Mouse (Mus musculus): ENCODE results near the gene Alg14. TPM values are rescaled to one million over a fixed set of nuclear protein-coding genes. Genes with fewer than 3 reads are reported as not detected.
A peak's percentile ranks its signal among the peaks of the same experiment; 100 is the strongest.

Alg14 gene
- polyA plus RNA-seq, 1 experiment from 2014 or later = 32.4 TPM

DNA sequence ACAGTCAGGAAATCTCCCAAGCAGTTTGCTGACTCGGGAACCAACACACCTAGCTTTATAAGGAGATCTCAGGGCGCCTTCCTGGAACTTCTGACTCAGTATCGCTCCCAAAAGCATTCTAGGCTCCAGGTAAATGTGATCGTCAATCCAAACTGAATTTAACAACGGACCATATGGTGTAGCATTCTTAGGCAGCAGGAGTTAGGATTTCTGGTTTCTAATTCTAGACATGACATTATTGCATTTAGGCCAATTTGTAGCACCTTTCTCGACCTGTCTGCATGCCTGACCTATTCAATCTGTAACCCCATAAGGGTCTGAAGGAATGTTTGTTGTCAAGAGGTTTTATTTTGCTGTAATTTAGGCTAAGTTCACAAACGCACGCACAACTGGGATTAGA is 892 bp upstream of the Alg14 start:
- WGBS = 77% methylated on average over 8 of the region's 8 CpGs
- H3K4me3 ChIP-seq (ENCODE audit: low read depth, low read length) = no peak overlapping the region
- no peak for DNase-seq (ENCODE audit: low spot score)
- no peaks in the 10 kb centered on the region for H3K4me1 ChIP-seq (ENCODE audit: control insufficient read depth, insufficient read depth, low read length)
- no peaks in the 10 kb centered on the region for H3K9me3 ChIP-seq (ENCODE audit: control insufficient read depth, low read length)
- H3K36me3 ChIP-seq (ENCODE audit: control insufficient read depth, insufficient read depth, low read length) = no peaks in the 10 kb centered on the region
- no peak overlapping the region for H3K27ac ChIP-seq (replicated peaks; ENCODE audit: low read depth, low read length)
- peak overlapping the region; percentile 55 for H3K4me2 ChIP-seq (ENCODE audit: low read depth, severe bottlenecking)
- no peaks in the 10 kb centered on the region for H3K27me3 ChIP-seq (ENCODE audit: control insufficient read depth, insufficient read depth, low read length)
- peak overlapping the region; percentile 68; the same call in 1 of the 2 replicates for H3K9ac ChIP-seq (ENCODE audit: low read length)
- ATAC-seq (ENCODE audit: insufficient number of reproducible peaks, low FRiP score, low TSS enrichment, low read depth) = no peak

DNA sequence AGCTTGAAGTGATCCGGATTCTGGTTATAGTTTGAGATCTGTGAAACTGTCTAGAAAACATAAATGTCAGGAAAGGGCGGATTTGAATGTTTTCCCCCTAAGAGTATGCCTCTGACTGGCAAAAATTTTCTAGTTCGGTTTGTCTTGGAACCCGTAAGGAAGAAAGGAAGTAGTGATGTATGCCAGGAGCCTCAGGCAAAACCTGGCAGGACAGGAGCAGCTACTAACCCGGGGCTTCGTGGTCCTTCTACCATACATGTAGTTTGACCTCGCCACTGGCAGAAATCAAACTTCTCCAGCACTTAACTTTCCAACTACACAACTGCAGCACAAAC is 381 bp upstream of the Alg14 start:
- ATAC-seq (ENCODE audit: insufficient number of reproducible peaks, low FRiP score, low TSS enrichment, low read depth) = no peak

DNA sequence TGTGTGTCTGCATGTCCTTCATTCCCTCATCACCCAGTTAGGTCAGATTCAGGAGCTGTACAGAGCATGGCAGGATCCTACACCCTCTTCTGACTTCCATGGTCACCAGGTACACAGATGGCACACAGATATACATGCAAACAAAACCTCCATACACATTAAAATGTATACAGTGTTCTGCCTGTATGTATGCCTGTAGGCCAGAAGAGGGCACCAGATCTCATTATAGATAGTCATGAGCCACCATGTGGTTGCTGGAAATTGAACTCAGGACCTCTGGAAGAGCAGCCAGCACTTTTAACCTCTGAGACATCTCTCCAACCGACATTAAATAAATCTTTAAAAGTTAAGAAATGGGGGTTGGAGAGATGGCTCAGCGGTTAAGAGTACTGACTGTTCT is 2.6 kb downstream of the Alg14 start:
- ATAC-seq (ENCODE audit: insufficient number of reproducible peaks, low FRiP score, low TSS enrichment, low read depth) (no peak), DNase-seq (ENCODE audit: low spot score) (no peak)
- no peak overlapping the region for H3K4me2 ChIP-seq (ENCODE audit: low read depth, severe bottlenecking)
- H3K36me3 ChIP-seq (ENCODE audit: control insufficient read depth, insufficient read depth, low read length) = no peaks in the 10 kb centered on the region
- H3K9me3 ChIP-seq (ENCODE audit: control insufficient read depth, low read length) = no peaks in the 10 kb centered on the region
- no peak overlapping the region for H3K9ac ChIP-seq (ENCODE audit: low read length)
- 80% methylated on average over 2 of the region's 2 CpGs for WGBS
- H3K27me3 ChIP-seq (ENCODE audit: control insufficient read depth, insufficient read depth, low read length) = no peaks in the 10 kb centered on the region
- H3K4me3 ChIP-seq (ENCODE audit: low read depth, low read length) = no peak overlapping the region
- H3K27ac ChIP-seq (replicated peaks; ENCODE audit: low read depth, low read length) = no peak overlapping the region
- H3K4me1 ChIP-seq (ENCODE audit: control insufficient read depth, insufficient read depth, low read length) = no peaks in the 10 kb centered on the region

More for the DNA sequence above, 381 bp upstream of the Alg14 start:
- no peaks in the 10 kb centered on the region for H3K27me3 ChIP-seq (ENCODE audit: control insufficient read depth, insufficient read depth, low read length)
- peak overlapping the region; percentile 54 for H3K4me3 ChIP-seq (ENCODE audit: low read depth, low read length)
- no peak for DNase-seq (ENCODE audit: low spot score)
- peak overlapping the region; percentile 65; the same call in 1 of the 2 replicates for H3K27ac ChIP-seq (replicated peaks; ENCODE audit: low read depth, low read length)
- no peaks in the 10 kb centered on the region for H3K36me3 ChIP-seq (ENCODE audit: control insufficient read depth, insufficient read depth, low read length)
- no peaks in the 10 kb centered on the region for H3K9me3 ChIP-seq (ENCODE audit: control insufficient read depth, low read length)
- no peaks in the 10 kb centered on the region for H3K4me1 ChIP-seq (ENCODE audit: control insufficient read depth, insufficient read depth, low read length)
- 5% methylated on average over 7 of the region's 7 CpGs for WGBS
- H3K9ac ChIP-seq (ENCODE audit: low read length) = peak overlapping the region; percentile 68
- peak overlapping the region; percentile 55 for H3K4me2 ChIP-seq (ENCODE audit: low read depth, severe bottlenecking)

DNA sequence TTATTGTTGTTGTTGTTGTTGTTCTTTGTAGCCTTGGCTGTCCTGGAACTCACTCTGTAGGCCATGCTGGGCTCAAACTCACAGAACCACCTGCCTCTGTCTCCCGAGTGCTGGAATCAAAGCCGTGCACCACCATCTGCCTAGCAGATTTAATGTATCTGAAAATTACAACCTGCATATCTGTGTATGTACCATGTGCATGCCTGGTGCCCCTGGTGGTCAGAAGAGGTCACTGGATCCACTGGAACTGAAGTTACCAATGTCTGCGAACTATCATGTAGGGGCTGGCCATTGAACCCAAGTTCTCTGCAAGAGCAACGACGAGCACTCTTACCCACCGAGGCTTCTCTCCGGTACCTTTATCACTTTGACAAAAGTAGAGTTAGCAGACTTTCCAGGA is 15.1 kb downstream of the Alg14 start:
- H3K27me3 ChIP-seq (ENCODE audit: control insufficient read depth, insufficient read depth, low read length) = no peaks in the 10 kb centered on the region
- no peaks in the 10 kb centered on the region for H3K9me3 ChIP-seq (ENCODE audit: control insufficient read depth, low read length)
- H3K9ac ChIP-seq (ENCODE audit: low read length) = no peak overlapping the region
- no peak overlapping the region for H3K4me3 ChIP-seq (ENCODE audit: low read depth, low read length)
- DNase-seq (ENCODE audit: low spot score) = no peak
- H3K27ac ChIP-seq (replicated peaks; ENCODE audit: low read depth, low read length) = no peak overlapping the region
- no peak for ATAC-seq (ENCODE audit: insufficient number of reproducible peaks, low FRiP score, low TSS enrichment, low read depth)
- H3K4me1 ChIP-seq (ENCODE audit: control insufficient read depth, insufficient read depth, low read length) = no peaks in the 10 kb centered on the region
- no peak overlapping the region for H3K4me2 ChIP-seq (ENCODE audit: low read depth, severe bottlenecking)
- H3K36me3 ChIP-seq (ENCODE audit: control insufficient read depth, insufficient read depth, low read length) = no peaks in the 10 kb centered on the region
- WGBS = 94% methylated on average over 7 of the region's 7 CpGs

DNA sequence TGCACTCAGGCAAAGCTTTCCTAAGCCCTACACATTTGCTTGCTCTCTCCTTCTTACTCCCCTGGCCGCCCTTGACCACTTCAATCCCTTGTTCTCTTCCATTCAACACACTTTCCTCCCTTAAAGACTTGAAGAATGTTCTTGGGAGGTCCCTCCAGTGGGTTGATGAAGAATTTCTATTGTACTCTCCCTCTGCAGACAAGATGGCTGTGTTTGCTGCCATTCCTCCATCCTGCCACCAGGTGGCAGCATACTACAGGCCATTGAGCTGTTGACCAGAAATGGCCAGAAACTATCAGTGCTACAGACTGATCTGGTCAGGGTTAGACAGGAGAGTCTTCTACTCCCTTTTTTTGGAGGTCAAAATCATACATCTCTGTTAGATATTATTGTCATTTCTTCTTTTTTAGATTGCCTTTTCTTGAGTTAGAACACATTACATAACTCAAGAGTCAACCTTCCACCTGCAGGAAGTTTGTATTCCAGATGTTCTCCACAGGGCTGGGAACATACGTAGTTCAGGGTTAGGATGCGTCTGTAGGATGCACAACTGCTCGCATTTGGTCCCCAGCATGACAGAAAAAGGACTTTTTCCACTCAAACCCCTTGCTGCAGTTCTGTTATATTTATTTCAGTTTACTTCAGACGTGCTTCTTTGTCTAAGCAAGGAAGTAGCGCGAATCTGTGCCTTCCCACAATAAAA is 16.1 kb downstream of the Alg14 start:
- DNase-seq (ENCODE audit: low spot score) = peak; percentile 84
- Histone ChIP-seq H3K27ac (replicated peaks; ENCODE audit: low read depth, low read length) (no peak overlapping the region), H3K4me2 (ENCODE audit: low read depth, severe bottlenecking) (no peak overlapping the region), H3K9ac (ENCODE audit: low read length) (no peak overlapping the region), H3K9me3 (ENCODE audit: control insufficient read depth, low read length) (no peaks in the 10 kb centered on the region), H3K4me1 (ENCODE audit: control insufficient read depth, insufficient read depth, low read length) (no peaks in the 10 kb centered on the region), H3K27me3 (ENCODE audit: control insufficient read depth, insufficient read depth, low read length) (no peaks in the 10 kb centered on the region), H3K4me3 (ENCODE audit: low read depth, low read length) (no peak overlapping the region), H3K36me3 (ENCODE audit: control insufficient read depth, insufficient read depth, low read length) (no peaks in the 10 kb centered on the region)
- peak; percentile 54; the same call in 1 of the 2 replicates for ATAC-seq (ENCODE audit: insufficient number of reproducible peaks, low FRiP score, low TSS enrichment, low read depth)
- WGBS = 80% methylated on average over 7 of the region's 7 CpGs

DNA sequence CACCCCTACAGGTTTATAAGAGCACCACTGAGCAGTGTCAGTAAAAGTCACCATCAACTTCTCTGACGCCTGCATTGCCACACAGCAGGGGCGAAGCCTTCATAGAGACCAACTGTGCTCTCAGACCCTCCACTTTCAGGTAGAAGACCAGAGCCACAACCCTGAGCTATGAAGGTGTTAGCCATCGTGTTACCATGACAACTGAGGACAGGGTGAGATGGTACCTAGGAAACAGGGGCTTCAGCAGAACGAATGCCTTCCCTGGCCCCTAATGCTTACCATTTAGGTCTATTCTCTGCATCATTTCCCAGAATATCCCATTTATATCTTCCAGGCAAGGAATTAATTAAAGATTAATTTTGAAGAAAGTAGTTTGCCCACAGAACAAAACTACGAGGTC is 17.4 kb downstream of the Alg14 start:
- Histone ChIP-seq H3K4me1 (ENCODE audit: control insufficient read depth, insufficient read depth, low read length) (no peaks in the 10 kb centered on the region), H3K4me3 (ENCODE audit: low read depth, low read length) (no peak overlapping the region), H3K9me3 (ENCODE audit: control insufficient read depth, low read length) (no peaks in the 10 kb centered on the region), H3K27me3 (ENCODE audit: control insufficient read depth, insufficient read depth, low read length) (no peaks in the 10 kb centered on the region), H3K36me3 (ENCODE audit: control insufficient read depth, insufficient read depth, low read length) (no peaks in the 10 kb centered on the region), H3K9ac (ENCODE audit: low read length) (no peak overlapping the region), H3K27ac (replicated peaks; ENCODE audit: low read depth, low read length) (no peak overlapping the region), H3K4me2 (ENCODE audit: low read depth, severe bottlenecking) (no peak overlapping the region)
- ATAC-seq (ENCODE audit: insufficient number of reproducible peaks, low FRiP score, low TSS enrichment, low read depth) (no peak; the same call in 1 of the 2 replicates), DNase-seq (ENCODE audit: low spot score) (no peak)
- WGBS = 75% methylated on average over 5 of the region's 5 CpGs

DNA sequence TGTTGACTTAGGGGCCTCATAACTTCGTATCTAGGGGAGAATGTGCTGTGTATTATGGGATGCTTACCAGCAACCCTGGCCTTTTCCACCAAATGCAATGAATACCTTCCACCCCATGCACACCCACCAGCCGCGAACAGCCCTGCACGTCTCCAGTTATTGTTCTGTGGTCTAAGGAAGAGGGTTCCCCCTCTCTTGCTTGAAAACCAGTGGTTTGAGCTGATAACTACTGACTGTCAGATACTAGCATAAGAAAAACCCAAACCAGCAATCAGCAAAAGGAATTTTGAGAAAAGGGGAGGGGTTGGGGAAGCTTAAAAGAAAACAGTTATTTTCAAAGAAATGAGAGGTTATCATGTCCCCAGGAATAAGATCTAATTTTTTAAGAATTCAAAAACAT is 17.9 kb downstream of the Alg14 start:
- Histone ChIP-seq H3K27ac (replicated peaks; ENCODE audit: low read depth, low read length) (no peak overlapping the region), H3K36me3 (ENCODE audit: control insufficient read depth, insufficient read depth, low read length) (no peaks in the 10 kb centered on the region), H3K27me3 (ENCODE audit: control insufficient read depth, insufficient read depth, low read length) (no peaks in the 10 kb centered on the region), H3K4me1 (ENCODE audit: control insufficient read depth, insufficient read depth, low read length) (no peaks in the 10 kb centered on the region), H3K4me3 (ENCODE audit: low read depth, low read length) (no peak overlapping the region), H3K4me2 (ENCODE audit: low read depth, severe bottlenecking) (no peak overlapping the region), H3K9ac (ENCODE audit: low read length) (no peak overlapping the region), H3K9me3 (ENCODE audit: control insufficient read depth, low read length) (no peaks in the 10 kb centered on the region)
- ATAC-seq (ENCODE audit: insufficient number of reproducible peaks, low FRiP score, low TSS enrichment, low read depth) (no peak), DNase-seq (ENCODE audit: low spot score) (no peak)
- WGBS = 84% methylated on average over 4 of the region's 4 CpGs

DNA sequence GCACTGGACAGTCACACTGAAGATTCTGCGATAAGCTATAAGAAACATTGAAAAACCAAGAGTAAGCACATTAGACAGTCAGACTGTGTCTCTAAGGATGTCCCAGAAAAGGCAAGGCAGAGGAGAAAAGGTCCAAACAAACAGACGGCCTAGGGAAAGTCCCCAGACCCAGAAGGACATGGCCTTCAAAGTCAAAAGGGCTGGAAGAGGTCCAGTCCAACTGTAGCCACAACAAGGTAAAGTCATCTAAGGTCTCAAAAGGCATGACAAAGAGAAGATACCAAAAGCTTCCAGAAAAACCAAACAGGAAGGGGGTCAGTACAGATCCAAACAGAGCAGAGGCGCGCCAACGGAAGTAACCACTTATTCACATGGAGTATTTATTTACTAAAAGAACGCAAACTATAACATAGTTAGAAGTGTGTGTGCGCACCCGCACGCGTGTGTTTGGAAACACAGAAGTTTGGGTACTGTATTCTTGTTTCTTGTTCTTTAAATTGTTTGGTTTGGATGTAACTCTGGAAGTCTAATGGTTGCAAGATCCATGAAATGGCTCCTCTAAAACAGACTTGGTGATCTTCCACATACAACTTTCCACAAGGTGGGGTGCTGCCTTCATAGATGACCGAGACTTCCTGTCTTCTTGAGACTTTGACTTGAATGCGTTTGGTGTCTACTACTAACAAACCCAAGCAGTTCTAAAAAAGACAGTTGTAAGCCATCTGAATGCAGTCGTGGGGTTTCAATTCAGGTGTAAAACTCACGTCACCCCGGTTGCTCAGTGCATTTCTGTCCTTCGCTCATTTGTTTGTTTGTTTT is 18.5 kb downstream of the Alg14 start:
- ATAC-seq (ENCODE audit: insufficient number of reproducible peaks, low FRiP score, low TSS enrichment, low read depth) (no peak), DNase-seq (ENCODE audit: low spot score) (no peak)
- Histone ChIP-seq H3K27me3 (ENCODE audit: control insufficient read depth, insufficient read depth, low read length) (no peaks in the 10 kb centered on the region), H3K36me3 (ENCODE audit: control insufficient read depth, insufficient read depth, low read length) (no peaks in the 10 kb centered on the region), H3K9ac (ENCODE audit: low read length) (no peak overlapping the region), H3K9me3 (ENCODE audit: control insufficient read depth, low read length) (no peaks in the 10 kb centered on the region), H3K4me1 (ENCODE audit: control insufficient read depth, insufficient read depth, low read length) (no peaks in the 10 kb centered on the region), H3K4me3 (ENCODE audit: low read depth, low read length) (no peak overlapping the region), H3K27ac (replicated peaks; ENCODE audit: low read depth, low read length) (no peak overlapping the region), H3K4me2 (ENCODE audit: low read depth, severe bottlenecking) (no peak overlapping the region)
- WGBS = 92% methylated on average over 16 of the region's 16 CpGs

Data from limb, embryonic 11.5 days (tissue).